Mouse (Mus musculus): ENCODE measurements around the gene Fam205a3.
"Not testable (repeated sequence)": the region's sequence is repeated elsewhere in the genome, so short reads cannot be mapped to it uniquely, and the experiment has no call there.

The Fam205a3 gene

GRCm38 (mm10) chr4:42318034-42318433 is at the start of gene Fam205a3:
Fam205a3 (plus strand) TSS chr4:42318334.
- DNase-seq (ENCODE audit: low spot score), result not testable (repeated sequence)

- not testable (repeated sequence) for DNase-seq (ENCODE audit: low spot score)
Measured at GRCm38 (mm10) chr4:42293967-42294366, 24.2 kb upstream of the Fam205a3 start, which contains the start of gene Gm21953. Gm21953 (plus strand) TSS chr4:42294267.
